Mouse (Mus musculus) midbrain, embryonic 13.5 days (tissue): Measurements from ENCODE around the gene Shisal1. TPM values are rescaled to one million over a fixed set of nuclear protein-coding genes. Genes with fewer than 3 reads are reported as not detected.

Experiments used
- ATAC-seq: fragments of 200-750 bp; cut with Nextera tagmentation; 2 replicates; pipeline ENCODE4 v1.8.0; 2017; ENCODE audit warnings: mild to moderate bottlenecking, moderate TSS enrichment, moderate library complexity
- H3K27ac ChIP-seq: fragments of 300-500 bp; sonication (generic); 2 replicates; pipeline ENCODE4 v1.5.1; 2015; ENCODE audit warnings: inconsistent platforms, mild to moderate bottlenecking, moderate library complexity
- H3K27me3 ChIP-seq: fragments of 300-500 bp; sonication (generic); 2 replicates; pipeline ENCODE4 v1.6.1; 2015; ENCODE audit warnings: mild to moderate bottlenecking, inconsistent platforms
- H3K36me3 ChIP-seq: fragments of 300-500 bp; sonication (generic); 2 replicates; pipeline ENCODE4 v1.6.1; 2015; ENCODE audit warnings: mild to moderate bottlenecking, inconsistent platforms
- H3K4me1 ChIP-seq: fragments of 300-500 bp; sonication (generic); replicated peaks from 2 replicates; pipeline ENCODE4 v1.6.1; 2015; ENCODE audit warnings: inconsistent platforms
- H3K4me2 ChIP-seq: fragments of 300-500 bp; sonication (generic); replicated peaks from 2 replicates; pipeline ENCODE4 v1.6.1; 2015; ENCODE audit warnings: moderate library complexity, mild to moderate bottlenecking, inconsistent platforms
- H3K4me3 ChIP-seq: fragments of 300-500 bp; sonication (generic); replicated peaks from 2 replicates; pipeline ENCODE4 v1.5.1; 2015; ENCODE audit warnings: mild to moderate bottlenecking, inconsistent platforms
- H3K9ac ChIP-seq: fragments of 300-500 bp; sonication (generic); replicated peaks from 2 replicates; pipeline ENCODE4 v1.6.1; 2015; ENCODE audit warnings: mild to moderate bottlenecking, inconsistent platforms
- H3K9me3 ChIP-seq: fragments of 300-500 bp; sonication (generic); 2 replicates; pipeline ENCODE4 v1.6.1; 2016; ENCODE audit warnings: mild to moderate bottlenecking, inconsistent platforms
- WGBS: fragments of 180-500 bp; shearing (Covaris S2); methylation state at CpG from one replicate; pipeline ENCODE4 v1.1.7; 2015; 5-methylcytosine and 5-hydroxymethylcytosine counted together
- polyA plus RNA-seq: library from polyadenylated mRNA; unstranded; fragments of >200 nt; fragmentation: Nextera tagmentation; extraction: Ambion mirVana; gene quantifications from 2 replicates; pipeline ENCODE4 v1.2.1, GENCODE M21; 2015

Gene Shisal1
- polyA plus RNA-seq, 1 experiment from 2014 or later: 11.1 TPM

GRCm38 (mm10) chr15:84365675-84366381 is 81.1 kb downstream of the Shisal1 start:
- 75% methylated on average over 17 of the region's 17 CpGs for WGBS
- H3K4me1 ChIP-seq: peaks cover 6% of the 10 kb centered on the region
- H3K36me3 ChIP-seq: no peaks in the 10 kb centered on the region
- H3K4me2 ChIP-seq: no peak overlapping the region
- no peak overlapping the region for H3K27ac ChIP-seq
- ATAC-seq: no peak
- H3K27me3 ChIP-seq: no peaks in the 10 kb centered on the region
- no peak overlapping the region for H3K9ac ChIP-seq
- no peaks in the 10 kb centered on the region for H3K9me3 ChIP-seq
- no peak overlapping the region for H3K4me3 ChIP-seq

- Histone ChIP-seq H3K27me3 (no peaks in the 10 kb centered on the region), H3K4me2 (no peak overlapping the region), H3K36me3 (no peaks in the 10 kb centered on the region), H3K4me3 (no peak overlapping the region), H3K9ac (no peak overlapping the region), H3K9me3 (no peaks in the 10 kb centered on the region), H3K27ac (no peak overlapping the region), H3K4me1 (peaks cover 17% of the 10 kb centered on the region)
- ATAC-seq: no peak
- WGBS: 89% methylated on average over 3 of the region's 3 CpGs
These were observed 82.2 kb downstream of the Shisal1 start for GRCm38 (mm10) chr15:84364746-84365145.

- 78% methylated on average over 5 of the region's 5 CpGs for WGBS
- H3K4me3 ChIP-seq: no peak overlapping the region
- H3K4me1 ChIP-seq: peaks cover 27% of the 10 kb centered on the region
- no peaks in the 10 kb centered on the region for H3K9me3 ChIP-seq
- no peak overlapping the region for H3K27ac ChIP-seq
- H3K4me2 ChIP-seq: no peak overlapping the region
- no peaks in the 10 kb centered on the region for H3K27me3 ChIP-seq
- no peak for ATAC-seq
- no peak overlapping the region for H3K9ac ChIP-seq
- no peaks in the 10 kb centered on the region for H3K36me3 ChIP-seq
These were observed 91.8 kb downstream of the Shisal1 start for GRCm38 (mm10) chr15:84355081-84355480.

DNA sequence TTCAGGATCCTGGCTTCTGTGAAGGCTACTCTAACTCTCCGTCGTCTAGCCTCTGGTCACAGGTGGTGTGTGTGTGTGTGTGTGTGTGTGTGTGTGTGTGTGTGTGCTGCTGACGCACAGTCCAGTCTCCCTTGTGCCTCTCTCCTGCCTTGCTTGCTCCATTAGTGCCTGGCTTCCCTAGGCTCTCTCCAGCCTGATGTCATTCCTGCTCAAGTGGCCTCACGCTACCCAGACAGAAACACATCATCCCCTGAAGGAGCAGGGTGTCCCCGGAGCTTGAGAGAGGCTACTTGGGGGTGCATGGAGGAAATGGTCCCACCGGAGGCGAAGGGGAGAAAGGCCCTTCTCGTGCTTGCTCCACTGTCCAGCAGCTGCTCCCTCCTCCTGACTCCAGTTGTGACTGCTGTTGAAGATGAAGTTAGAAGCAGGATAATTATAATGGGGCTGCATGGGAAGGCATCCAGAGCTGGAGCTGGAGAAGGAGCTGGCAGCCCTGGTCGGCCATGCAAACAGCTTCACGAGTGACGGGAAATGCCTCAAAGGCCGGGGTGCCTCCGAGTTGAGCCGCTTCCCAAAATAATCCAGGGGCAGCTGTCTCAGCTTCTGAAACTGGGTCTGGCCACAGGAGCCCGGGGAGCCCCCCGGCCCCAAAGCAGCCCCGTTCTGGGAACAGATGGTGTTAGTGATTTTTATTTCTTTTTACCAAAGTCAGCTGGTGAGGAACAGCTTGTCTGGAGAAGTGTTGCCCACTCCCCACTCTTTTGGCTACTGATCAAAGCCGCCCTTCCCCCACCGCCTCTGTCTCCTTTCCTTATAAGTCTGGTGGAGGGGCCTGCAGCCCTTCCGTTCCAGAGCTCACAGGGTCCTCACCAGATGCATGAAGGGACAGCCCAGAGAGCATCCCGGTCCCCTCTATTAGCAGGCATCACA is 94.7 kb downstream of the Shisal1 start:
- ATAC-seq: peak; percentile 51; the same call in 1 of the 2 replicates
- WGBS: 64% methylated on average over 21 of the region's 21 CpGs

DNA sequence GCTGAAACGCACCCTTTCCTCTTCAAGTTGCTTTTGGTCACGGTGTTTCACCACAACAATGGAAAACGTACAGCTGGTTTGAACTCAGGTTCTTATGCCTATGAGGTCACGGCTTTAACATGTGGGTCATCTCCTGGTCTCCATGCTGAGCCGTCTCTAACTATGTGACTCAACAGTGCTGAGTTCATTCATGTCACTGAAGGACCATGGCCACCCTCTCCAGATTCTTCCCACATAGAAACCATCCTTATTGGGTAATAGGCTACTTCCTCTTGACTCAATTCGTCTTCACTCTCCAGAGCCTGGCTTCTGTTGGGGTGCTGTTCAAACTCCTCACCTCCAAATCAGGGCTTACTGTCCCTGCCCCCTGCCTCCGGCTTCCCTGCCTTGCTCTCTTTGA is 95.6 kb downstream of the Shisal1 start:
- no peak overlapping the region for H3K27ac ChIP-seq
- peaks cover 22% of the 10 kb centered on the region for H3K4me1 ChIP-seq
- no peaks in the 10 kb centered on the region for H3K36me3 ChIP-seq
- no peaks in the 10 kb centered on the region for H3K27me3 ChIP-seq
- WGBS: 86% methylated on average over 7 of the region's 7 CpGs
- H3K4me3 ChIP-seq: no peak overlapping the region
- H3K9me3 ChIP-seq: no peaks in the 10 kb centered on the region
- no peak overlapping the region for H3K4me2 ChIP-seq
- no peak for ATAC-seq
- no peak overlapping the region for H3K9ac ChIP-seq

More for the DNA sequence above, 94.7 kb downstream of the Shisal1 start:
- no peaks in the 10 kb centered on the region for H3K27me3 ChIP-seq
- no peaks in the 10 kb centered on the region for H3K9me3 ChIP-seq
- H3K9ac ChIP-seq: no peak overlapping the region
- peak overlapping the region; percentile 47; the same call in 1 of the 2 replicates for H3K27ac ChIP-seq
- H3K36me3 ChIP-seq: no peaks in the 10 kb centered on the region
- no peak overlapping the region for H3K4me3 ChIP-seq
- H3K4me1 ChIP-seq: peaks cover 22% of the 10 kb centered on the region
- H3K4me2 ChIP-seq: no peak overlapping the region

DNA sequence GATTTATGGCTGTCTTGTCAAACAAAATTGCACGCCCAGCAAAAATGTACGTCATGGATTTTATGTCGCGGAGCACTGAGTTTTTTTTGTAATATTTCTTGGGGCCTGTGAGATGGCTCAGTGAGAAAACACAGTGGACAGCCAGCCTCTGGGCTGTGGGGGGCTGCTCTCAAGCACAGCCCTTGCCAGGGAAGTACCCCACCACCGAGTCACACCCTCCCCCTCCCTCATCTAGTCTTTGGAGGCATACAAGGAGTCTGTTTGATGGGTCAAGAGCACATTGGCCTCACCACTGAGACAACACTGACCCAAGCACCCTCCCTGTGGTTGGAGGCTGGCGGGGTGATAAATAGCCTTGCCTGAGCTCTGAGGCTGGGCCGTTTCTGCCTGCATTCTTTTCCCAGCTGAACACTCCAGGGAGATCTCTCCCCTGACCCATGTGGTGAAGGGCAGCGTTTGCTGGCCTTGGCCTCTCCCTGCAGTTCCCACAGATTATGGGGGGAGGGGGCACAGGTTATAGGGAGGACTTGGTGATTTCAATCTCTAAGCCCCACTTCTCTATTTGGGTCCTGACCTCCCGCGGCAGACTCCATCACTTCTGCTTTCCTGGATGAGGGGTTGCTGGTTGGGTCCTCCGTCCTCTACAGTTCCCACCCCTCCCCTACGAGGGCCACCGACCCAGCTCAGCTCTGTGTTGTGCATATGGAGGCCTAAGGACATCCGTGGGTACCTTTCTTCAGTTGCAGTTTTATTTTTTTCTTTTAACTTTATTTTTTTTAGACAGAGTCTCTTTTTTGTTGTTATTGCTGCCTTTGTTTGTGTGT is 96.8 kb downstream of the Shisal1 start:
- H3K36me3 ChIP-seq: no peaks in the 10 kb centered on the region
- H3K4me3 ChIP-seq: no peak overlapping the region
- ATAC-seq: peak; percentile 63
- peak overlapping the region; percentile 47; the same call in 1 of the 2 replicates for H3K27ac ChIP-seq
- H3K9ac ChIP-seq: no peak overlapping the region
- H3K4me1 ChIP-seq: peaks cover 26% of the 10 kb centered on the region
- H3K27me3 ChIP-seq: no peaks in the 10 kb centered on the region
- H3K9me3 ChIP-seq: no peaks in the 10 kb centered on the region
- WGBS: 55% methylated on average over 14 of the region's 14 CpGs
- H3K4me2 ChIP-seq: no peak overlapping the region

DNA sequence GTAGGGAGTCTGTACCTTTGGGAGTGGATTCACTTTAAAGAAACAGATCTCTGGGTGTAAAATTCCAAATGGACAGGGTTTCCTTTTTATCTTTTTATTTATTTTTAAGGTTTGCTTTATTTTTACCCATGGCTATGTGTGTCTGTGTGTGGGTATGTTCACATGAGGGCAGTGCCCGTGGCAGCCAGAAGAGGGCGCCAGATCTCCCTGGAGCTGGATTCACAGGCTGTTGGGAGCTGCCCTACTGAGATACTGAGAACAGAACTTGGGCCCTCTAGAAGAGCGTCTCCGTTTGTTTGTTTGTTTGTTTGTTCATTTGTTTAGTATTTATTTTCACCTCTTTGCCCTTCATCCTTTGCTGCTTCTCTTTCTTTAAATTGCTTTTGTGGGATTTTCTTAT is 98.1 kb downstream of the Shisal1 start:
- H3K4me3 ChIP-seq: no peak overlapping the region
- no peak for ATAC-seq
- 97% methylated on average over 4 of the region's 4 CpGs for WGBS

DNA sequence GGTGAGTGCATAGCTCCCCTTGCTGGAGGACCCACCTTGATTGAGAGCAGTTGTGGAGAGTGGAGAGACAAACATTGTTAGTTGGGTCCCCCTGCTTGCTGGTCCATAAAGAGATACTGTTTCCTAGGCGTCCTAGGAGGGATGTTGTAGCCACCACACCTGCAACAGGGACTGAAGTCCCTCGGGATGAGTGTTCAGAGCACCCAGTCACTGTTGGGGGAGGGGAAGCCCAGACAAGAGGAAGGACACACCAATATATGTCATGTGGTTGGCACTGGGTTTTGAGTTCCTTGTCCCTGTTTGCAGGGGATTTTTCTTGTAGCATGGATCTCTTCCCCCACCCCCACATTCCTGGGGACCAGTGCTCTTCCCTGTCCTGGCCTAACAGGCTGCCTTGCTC is 106.0 kb downstream of the Shisal1 start:
- no peak overlapping the region for H3K4me3 ChIP-seq
- H3K27ac ChIP-seq: no peak overlapping the region
- WGBS: 52% methylated on average over 2 of the region's 2 CpGs
- no peak for ATAC-seq
- H3K36me3 ChIP-seq: no peaks in the 10 kb centered on the region
- H3K4me2 ChIP-seq: no peak overlapping the region
- H3K27me3 ChIP-seq: no peaks in the 10 kb centered on the region
- H3K9ac ChIP-seq: no peak overlapping the region
- no peaks in the 10 kb centered on the region for H3K9me3 ChIP-seq
- peaks cover 25% of the 10 kb centered on the region for H3K4me1 ChIP-seq

More for the DNA sequence above, 98.1 kb downstream of the Shisal1 start:
- Histone ChIP-seq H3K4me2 (no peak overlapping the region), H3K27ac (no peak overlapping the region), H3K9ac (no peak overlapping the region), H3K4me1 (peaks cover 39% of the 10 kb centered on the region), H3K36me3 (no peaks in the 10 kb centered on the region), H3K27me3 (no peaks in the 10 kb centered on the region), H3K9me3 (no peaks in the 10 kb centered on the region)

- Histone ChIP-seq H3K4me3 (no peak overlapping the region), H3K4me1 (peaks cover 10% of the 10 kb centered on the region; the same call in 1 of the 2 replicates), H3K36me3 (no peaks in the 10 kb centered on the region), H3K27me3 (no peaks in the 10 kb centered on the region), H3K9me3 (no peaks in the 10 kb centered on the region), H3K9ac (no peak overlapping the region), H3K4me2 (no peak overlapping the region), H3K27ac (no peak overlapping the region)
- WGBS: 66% methylated on average over 5 of the region's 5 CpGs
- ATAC-seq: no peak
These were observed 109.3 kb downstream of the Shisal1 start for GRCm38 (mm10) chr15:84337599-84337998.

GRCm38 (mm10) chr15:84336281-84336817 is 110.5 kb downstream of the Shisal1 start:
- ATAC-seq: no peak
- no peak overlapping the region for H3K9ac ChIP-seq
- no peaks in the 10 kb centered on the region for H3K9me3 ChIP-seq
- H3K27ac ChIP-seq: no peak overlapping the region
- H3K27me3 ChIP-seq: no peaks in the 10 kb centered on the region
- no peaks in the 10 kb centered on the region for H3K36me3 ChIP-seq
- peaks cover 16% of the 10 kb centered on the region; the same call in 1 of the 2 replicates for H3K4me1 ChIP-seq
- WGBS: 75% methylated on average over 12 of the region's 12 CpGs
- H3K4me3 ChIP-seq: no peak overlapping the region
- no peak overlapping the region for H3K4me2 ChIP-seq

GRCm38 (mm10) chr15:84331066-84331612 is 115.8 kb downstream of the Shisal1 start:
- peaks cover 12% of the 10 kb centered on the region; the same call in 1 of the 2 replicates for H3K4me1 ChIP-seq
- ATAC-seq: no peak
- no peak overlapping the region for H3K9ac ChIP-seq
- H3K36me3 ChIP-seq: no peaks in the 10 kb centered on the region
- H3K27ac ChIP-seq: no peak overlapping the region
- H3K27me3 ChIP-seq: no peaks in the 10 kb centered on the region
- WGBS: 90% methylated on average over 4 of the region's 4 CpGs
- H3K4me2 ChIP-seq: no peak overlapping the region
- no peaks in the 10 kb centered on the region for H3K9me3 ChIP-seq
- no peak overlapping the region for H3K4me3 ChIP-seq
